Mouse (Mus musculus) embryo, embryonic 10 days (tissue): ENCODE results near the gene Slc17a1.

Experiments used
- DNase-seq: peaks from one replicate; pipeline ENCODE4 v3.0.0-alpha.2; 2015; ENCODE audit warnings: low spot score

The Slc17a1 gene

DNA sequence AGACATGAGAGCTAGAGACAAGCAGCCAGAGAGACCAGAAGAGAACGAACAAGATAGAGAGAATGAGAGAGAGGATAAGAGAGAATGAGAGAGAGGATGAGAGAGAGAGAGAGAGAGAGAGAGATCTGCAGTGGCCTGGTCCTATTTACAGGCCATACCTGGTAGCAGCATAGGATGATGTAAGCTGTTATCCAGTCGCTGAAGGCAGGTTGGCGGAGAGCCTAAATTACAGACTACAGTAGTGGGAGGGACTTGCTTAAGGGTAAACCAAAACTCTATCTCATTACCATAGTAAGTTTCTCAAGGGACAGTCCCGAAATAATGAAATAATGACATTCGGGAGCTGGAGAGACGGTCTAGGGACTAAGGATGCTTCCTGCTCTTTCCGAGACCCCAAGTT lies at the start of gene Slc17a1:
TSS of gene Slc17a1 (plus strand) at position 346 of the 400 bp plus-strand sequence.
- DNase-seq = no peak

DNA sequence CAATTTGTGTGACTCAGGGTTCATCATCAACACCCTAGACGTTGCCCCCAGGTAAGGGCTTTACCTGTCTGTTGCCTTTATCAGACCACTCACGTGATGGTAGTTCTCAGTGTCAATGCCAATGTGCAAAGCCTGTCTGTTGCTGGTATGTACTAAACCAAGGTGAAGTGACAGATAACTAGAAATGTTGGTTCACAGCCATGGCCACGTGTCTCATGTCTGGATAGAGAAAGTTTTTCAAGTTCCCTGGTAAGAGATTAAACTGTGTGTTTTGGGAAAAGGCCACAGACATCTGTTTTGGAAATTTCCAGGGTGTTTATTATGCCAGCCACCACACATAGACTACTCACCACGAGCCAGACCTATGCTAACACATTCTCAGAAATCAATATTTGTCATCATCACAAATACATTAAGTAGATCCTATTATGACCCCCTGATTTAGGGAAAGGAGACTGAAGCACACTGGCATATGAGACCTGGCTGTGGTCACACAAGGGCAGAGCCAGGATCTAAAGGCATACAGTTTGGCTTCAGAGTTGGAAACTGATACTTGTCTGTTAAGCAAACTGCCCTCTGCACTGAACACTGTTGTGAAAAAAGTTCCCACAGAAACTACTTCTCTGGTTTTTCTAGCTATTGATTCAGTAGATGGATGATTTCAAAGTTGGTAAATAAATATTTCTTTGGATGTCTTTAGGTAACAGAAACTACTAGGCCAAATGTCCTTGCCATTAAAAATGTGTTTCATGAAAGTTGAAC lies 47.2 kb upstream of the Slc17a1 start:
- no peak for DNase-seq

DNA sequence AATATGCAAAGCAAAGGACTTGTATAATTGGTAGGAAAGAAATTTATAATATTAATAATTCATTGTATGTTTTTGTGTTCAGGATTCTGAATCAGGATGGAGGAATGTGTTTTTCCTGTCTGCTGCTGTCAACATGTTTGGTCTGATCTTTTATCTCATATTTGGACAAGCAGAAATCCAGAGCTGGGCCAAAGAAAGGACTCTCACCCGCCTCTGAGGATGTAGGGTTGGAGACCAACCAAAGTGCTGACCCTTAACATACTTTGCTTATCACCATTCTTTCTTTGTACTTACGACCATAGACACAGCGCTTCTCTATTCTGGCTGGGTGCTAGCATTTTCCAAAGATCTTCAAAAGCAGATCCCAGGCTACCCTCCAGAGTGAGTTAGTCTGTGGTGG lies 45.3 kb upstream of the Slc17a1 start:
- no peak for DNase-seq

DNA sequence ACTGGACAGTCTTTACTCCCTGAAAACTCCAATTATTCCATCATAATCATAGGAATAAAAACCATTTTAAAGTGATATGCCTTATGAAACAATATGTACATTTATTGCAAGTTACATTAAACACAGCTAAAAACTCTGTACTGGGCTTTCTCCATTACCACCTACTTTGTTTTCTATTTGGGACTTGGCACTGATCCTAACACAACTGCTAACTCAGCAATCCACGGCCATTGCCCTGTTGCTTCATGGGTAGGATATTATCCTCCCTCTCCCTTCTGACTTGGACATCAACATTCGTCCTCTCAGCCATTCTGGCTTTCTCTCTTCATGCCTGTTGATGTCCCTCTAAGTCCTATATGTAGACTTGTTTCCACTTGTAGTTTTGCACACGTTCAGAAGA lies 40.9 kb upstream of the Slc17a1 start:
- no peak for DNase-seq

DNA sequence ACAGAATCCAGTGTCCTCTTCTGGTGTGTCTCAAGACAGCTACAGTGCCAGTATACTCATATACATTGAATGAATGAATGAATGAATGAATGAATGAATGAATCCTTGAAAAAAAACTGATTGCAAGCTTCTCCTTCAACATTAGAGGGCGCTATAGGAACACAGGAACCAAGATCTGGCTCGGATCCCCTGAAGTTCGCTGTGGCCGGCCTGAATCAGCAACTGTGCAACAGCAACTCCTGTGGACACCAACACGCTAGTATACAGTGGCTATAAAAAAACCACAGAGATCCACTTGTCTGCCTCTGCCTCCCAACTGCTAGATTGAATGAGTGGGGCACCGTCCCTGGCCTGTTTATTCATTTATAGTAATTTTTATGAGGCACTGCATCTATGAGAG lies 34.5 kb upstream of the Slc17a1 start:
- peak; percentile 75 for DNase-seq

DNA sequence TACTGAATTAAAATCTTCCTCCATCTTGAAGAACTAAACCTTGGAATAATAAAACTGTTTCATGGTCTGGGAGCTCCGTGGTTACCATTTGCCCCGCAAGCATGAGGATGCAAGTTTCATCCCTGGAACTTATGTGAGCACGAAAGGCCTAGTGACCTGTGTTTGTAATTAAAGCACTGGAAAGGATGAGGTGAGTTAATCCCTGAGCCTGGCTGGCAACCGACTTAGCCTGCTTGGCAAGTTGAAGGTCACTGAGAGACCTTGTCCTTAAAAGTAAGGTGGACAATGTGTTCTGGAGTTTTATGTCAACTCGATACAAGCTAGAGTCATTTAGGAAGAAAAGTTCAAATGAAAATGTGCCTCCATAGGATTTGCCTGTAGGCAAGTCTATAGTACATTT lies 32.7 kb upstream of the Slc17a1 start:
- DNase-seq = no peak

DNA sequence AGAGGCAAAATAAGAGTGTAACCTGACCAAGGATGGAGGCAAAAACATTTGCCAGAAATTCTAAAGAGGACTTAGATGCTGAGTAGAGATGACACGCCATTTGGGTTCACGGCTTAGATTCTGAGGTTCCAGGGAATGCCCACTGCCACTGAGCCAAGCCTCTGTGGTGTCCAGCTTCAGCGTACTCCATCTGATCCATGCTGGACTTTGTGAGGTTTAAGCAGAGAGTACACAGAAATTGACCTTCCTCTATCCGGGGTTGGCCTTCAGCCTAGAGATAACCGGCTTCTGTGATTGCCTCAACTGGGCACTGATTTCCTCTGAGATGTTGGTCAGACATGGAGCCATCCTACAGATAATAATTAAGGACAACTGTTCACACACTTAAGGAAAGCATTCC lies 30.9 kb upstream of the Slc17a1 start:
- no peak for DNase-seq

DNA sequence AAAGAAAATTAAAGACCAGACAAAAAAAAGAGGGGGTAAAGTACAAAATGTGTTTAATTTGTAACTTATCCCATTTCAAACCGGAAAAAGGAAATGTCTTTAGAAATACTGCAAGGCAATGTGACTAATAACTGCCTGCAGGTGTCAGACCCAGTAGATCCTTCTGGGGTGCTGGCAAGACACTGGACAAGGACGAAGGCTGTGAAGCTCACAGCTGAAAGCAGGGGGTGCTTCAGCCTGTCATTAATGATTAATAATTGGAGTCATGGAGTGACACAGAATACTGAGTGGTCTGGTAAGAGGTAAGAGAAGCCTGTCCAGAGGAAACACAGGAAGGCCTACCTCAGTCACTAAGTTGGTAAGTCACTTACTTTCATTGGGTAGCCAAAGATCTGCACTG lies 28.2 kb upstream of the Slc17a1 start, which contains the start of gene Slc17a3:
TSS of gene Slc17a3 (plus strand) at position 127 of the 400 bp plus-strand sequence.
- no peak for DNase-seq

DNA sequence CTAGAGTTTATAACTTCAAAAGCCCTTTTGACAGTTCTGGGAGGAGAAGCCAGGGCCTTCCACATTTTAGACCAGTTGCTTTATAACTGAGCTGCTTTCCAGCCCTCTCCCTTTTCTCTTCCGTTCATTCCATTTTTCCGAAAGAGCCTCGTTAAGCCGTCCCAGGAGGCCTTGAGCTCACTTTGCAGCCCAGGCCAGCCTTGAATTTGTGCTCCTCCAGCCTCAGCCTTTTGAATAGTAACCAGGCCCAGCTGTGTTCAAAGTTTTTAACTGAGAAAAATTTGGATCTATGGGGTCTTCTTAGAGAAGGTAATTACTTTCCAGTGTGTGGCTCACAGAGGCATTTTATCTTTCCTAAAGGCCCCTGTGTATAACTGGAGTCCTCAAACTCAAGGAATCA lies 21.7 kb upstream of the Slc17a1 start:
- no peak for DNase-seq

DNA sequence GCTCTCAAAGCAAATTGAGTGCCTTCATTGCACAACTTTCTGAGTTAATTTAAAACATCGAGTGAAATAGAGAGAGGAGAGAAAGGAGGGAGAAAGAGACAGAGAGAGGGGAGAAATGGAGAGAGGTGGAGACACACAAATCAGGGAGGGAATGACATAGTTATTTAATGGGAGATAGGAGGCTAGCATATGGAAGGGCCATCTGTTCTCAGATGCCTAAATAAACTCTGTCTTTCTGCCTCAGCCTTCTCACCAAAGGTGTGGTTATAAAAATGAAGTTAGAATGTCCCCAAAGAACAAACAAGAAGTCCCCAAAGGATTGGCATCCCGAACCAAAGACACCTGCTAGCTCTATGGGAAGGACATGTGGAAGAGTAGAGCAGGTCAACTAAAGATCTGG lies 18.3 kb upstream of the Slc17a1 start:
- no peak for DNase-seq

DNA sequence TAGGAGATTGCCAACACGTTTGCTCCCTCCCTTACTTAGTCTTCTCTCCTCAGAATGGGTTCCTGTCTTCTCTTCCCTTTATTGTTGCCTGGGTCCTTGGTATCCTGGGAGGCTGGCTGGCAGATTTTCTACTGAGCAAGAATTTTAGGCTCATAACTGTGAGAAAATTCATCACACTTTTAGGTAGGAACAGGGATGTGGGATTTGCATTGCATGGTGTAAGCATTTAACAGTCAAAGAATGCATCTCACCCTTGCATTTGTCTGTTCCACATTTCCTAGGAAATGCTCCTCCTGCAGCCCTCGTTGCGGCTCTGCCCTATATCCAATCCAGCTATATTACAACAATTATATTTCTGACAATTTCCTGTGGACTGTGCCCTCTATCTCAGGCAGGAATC lies 11.1 kb upstream of the Slc17a1 start:
- no peak for DNase-seq

DNA sequence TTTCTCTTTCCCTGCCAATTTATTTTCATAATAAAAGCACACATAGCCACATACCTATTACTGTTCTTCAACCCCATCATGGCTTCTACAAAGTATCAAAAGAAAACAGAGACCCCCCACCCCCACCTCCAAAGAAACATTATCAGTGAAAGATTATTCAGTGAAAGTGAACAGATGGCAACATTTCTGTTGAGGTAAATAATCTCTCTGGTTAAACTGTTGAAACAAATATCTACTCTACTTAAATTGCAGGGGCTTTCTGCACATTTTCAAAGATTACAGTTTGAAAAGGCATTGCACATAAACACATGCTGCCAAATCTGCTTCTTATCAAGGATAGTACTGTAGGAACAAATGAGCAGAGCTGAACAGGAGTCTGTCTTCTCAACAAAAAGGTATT lies 5.7 kb upstream of the Slc17a1 start:
- DNase-seq = no peak

DNA sequence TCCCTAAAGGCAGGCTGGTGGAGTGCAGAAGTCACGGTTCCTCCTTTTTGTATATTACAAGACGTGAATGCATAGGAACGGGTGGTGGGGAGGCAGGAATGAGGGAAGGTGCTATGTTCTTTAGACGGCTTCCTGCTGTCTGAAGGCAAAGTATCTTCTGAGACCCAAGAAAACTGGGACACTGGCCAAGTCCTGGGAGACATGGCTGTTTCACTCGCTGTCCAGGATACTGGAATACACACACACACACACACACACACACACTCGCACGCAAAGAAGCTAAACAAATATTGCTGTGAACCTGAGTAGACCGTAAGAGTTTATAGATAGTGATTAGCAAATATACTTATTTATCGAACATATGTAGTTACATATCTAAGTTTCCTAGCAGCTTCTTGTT lies 2.8 kb upstream of the Slc17a1 start:
- no peak for DNase-seq

DNA sequence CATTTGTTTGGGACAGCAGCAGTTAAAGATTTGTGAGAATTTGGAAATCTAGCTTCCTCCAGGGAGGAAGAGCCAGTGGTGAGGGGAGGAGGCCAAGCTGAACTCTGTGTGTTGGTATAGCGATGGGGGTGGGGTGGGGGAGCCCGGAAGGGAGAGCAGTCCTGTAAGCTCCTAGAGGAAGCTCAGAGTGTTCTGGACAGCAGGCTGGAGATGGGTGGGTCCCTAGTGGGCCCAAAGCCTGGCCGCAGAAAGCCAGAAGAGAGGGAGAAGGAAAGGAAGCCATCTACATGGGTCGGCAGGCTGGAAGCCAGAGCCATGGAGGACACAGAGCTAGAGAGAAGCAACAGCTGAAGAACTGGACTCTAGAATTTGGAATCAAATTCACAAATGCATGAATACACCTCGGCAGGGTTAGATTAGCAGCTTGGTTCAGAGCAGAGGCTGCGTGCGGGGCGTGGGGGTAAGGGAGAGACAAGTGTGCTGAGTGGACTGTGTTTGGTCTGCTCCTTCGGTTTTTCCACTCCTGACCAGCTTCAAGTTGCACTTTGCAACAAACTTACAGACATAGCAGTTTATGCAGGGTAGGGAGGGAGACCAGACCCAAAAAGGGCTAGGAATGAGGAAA lies 1.4 kb upstream of the Slc17a1 start:
- DNase-seq = no peak

DNA sequence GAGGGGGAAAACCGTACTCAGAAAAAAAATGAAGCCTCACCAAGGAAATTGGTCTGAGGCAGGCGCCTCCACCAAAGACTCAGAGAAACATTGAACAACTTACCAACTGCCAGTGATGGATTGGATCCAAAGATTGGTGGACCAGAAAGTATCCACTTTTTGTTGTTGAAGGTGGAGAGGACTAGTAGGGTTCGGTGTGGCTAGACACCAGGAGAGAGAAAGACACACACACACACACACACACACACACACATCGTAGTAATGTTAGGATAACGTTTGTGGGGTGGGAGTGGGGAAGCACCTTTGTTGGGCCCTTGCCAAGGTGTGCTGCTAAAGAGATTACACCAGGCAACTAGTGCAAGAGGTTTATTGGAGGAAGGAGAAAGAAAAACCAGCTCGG lies 550 bp upstream of the Slc17a1 start:
- no peak for DNase-seq

DNA sequence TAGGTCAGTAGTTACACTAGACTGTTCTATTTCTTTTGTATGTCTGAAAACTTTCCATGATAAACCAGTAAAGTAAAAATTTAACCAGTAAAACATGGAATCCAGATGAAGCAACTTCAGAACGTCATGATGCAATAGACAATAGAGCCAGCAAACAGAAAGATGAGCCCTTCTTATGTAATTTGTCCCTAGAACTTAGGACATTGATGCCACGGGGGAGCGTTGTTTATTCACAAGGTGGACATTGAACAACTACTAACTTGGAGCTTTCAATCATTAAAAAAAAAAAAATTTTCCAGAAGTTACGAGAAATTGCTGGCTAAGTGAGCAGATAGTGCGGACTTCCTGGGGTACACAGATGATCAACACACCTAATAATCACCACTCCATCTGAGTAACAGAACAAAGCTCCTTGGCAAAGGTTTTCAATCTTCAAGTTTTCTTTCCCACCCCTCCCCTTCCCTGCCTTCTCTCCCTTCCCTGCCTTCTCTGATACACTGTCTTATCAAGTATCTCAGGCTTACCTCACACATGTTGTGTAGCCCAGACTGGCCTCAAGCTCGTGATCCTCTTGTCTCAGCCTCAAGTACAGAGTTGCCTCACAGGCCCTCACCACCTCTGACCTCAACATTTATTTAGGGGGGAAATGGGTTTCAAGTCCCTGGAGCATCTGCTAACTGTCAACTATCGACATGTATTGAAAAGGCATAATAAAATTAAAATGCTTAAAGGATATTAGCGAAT lies 1.4 kb downstream of the Slc17a1 start:
- no peak for DNase-seq

DNA sequence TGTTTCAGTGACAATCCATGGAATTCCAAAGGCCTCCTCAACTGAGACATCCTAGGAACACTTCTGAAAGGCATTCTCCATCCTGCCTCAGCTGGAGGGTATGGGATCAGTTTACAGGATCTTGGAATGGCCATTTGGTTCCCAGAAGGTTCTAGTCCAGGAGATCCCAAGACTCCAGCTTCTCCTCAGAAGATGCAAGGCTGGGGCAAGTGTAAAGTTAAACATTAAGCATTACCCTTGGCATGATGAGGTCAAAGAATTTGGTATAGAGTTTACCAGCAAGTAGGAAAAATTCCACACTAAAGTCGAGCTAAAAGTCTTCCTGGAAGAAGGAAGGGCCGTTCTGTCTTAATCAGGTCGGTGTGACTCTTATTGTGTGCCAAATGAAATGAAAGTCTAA lies 2.4 kb downstream of the Slc17a1 start:
- no peak for DNase-seq

DNA sequence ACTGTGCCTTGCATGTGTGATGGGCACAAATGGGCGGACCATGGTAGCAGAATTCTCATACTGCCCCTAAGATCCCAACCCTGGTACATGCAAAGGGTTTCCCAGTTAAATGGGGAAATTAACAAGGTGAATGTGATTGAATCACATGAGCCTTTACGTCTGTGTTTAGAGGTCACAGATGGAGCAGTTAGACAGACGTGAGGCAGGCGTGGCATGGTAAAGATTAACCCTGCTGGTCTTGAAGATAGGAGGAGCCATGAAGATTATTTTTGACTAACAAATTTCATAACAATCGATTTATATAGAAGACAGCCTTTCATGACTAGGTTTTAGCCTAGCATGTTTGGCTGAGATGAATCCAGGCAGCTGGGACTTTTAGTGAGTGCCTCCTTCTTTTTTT lies 5.6 kb downstream of the Slc17a1 start:
- DNase-seq = no peak

DNA sequence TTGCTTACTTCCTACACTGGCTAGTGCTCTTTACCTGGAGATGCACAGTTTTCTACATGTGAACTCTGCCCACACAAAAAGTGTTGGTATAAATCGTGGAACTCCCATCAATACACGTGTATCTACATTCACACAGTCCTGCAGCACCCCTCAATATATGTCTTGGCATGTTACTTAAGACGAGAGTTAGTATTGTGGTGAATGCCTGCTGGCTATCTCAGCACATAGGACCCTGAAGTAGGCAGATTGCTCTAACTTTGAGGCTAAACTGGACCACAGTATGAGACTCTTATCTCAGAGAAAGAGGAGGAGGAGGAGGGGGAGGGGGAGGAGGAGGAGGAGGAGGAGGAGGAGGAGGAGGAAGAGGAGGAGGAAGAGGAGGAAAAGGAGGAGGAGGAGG lies 11.6 kb downstream of the Slc17a1 start:
- no peak for DNase-seq

DNA sequence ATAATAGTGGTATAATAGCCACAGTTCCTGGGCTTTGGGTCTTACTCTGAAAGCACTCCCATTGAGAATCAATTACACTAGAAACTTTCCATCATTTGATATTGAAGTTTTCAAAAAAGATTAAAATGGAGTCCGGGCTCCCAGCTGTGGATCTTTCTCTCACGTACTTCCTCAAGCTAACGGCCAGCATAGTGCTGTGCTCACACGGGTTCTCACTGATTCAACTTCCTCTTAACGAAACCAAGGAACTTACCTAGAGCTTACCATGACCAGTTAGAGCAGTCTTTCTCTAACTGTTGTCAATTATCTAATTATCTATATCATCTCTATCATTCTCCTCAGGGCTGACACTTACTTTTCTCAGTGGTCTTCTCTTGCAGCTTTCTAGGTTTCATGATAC lies 12.1 kb downstream of the Slc17a1 start:
- DNase-seq = no peak

DNA sequence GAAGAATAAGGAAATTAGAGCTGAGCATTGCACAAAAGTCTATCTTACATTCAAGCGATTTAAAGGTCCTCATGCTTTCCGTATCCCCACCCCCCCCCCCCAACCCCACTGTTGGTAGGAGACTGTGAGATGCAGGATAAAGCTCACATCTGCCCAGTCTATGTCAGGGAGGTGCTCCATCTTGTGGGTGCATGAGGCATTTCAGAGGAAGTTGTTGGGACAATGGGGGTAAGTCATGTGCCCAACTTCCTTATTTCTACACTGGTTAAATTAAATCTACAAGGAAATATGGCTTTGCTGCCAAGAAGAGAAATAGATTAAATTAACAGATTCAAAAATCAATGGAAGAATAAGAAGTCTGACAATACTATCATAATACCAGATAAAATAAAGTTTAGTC lies 18.0 kb downstream of the Slc17a1 start:
- peak; percentile 45 for DNase-seq

DNA sequence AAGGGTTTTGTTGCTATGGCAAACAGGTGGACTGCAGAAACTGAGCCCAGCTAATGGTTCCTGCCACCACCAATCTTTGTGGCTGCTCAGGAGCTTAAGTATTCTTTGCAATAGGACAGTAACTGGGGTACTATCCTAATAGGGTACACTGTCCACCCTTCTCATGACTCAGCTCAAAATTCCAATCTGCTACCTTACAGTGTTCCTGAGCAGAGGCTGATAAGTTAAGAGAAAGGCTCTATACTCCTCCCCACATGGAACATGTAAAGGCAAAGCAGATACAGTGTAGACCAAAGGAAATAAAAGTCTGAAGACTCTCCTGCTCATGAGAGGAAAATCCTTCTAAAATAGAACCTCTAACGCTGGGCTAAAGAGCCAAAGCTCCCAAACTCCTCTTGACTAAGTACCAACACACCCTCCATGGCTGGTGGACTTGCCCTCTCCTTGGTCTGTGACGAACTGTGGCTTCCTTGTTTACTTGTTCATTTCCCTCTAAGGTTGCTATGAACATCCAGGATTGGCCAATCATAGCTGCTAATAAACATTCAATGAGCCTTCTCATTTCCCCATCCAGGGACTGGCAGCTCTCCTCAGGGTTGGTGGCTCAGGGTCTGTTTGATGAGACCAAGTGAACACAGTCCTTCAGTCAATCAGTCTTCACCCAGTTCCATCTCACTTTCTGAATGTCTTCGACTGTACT lies 19.6 kb downstream of the Slc17a1 start:
- DNase-seq = no peak
